Mouse (Mus musculus): Measurements from ENCODE around the gene Rpl32. TPM values are rescaled to one million over a fixed set of nuclear protein-coding genes. Genes with fewer than 3 reads are reported as not detected.

Rpl32 gene
- polyA plus RNA-seq, 1 experiment from 2014 or later: 2,210 TPM

DNA sequence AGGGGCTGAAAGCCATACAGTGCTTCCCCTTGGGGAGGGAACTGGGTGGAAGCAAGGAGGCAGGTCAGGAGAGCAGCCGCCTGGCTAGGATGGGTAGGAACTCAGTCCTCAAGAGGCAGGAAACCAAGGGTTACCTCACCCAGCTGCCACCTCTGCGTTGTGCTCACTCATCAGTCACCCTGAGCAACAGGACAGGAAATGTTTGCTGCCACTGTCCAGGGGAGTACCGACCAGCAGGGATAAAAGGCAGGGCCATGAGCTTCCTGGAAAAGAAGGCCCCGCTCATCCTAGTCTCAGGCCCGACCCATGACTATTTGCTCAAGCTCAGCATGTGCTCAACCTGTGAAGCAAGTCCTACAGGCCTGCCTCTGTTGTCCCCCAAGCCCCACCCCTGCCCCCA is 49.1 kb downstream of the Rpl32 start:
- Histone ChIP-seq H3K9me3 (no peaks in the 10 kb centered on the region), H3K4me1 (peaks cover 23% of the 10 kb centered on the region), H3K4me3 (replicated peaks) (no peak overlapping the region), H3K27me3 (replicated peaks) (no peaks in the 10 kb centered on the region), H3K36me3 (no peaks in the 10 kb centered on the region), H3K9ac (no peak overlapping the region), H3K4me2 (peak overlapping the region; percentile 11; the same call in 1 of the 2 replicates), H3K27ac (peak overlapping the region; percentile 61)
- peak; percentile 9; the same call in 1 of the 2 replicates for ATAC-seq (ENCODE audit: insufficient read depth, low FRiP score, low read depth)
- 44% methylated on average over 5 of the region's 5 CpGs for WGBS

DNA sequence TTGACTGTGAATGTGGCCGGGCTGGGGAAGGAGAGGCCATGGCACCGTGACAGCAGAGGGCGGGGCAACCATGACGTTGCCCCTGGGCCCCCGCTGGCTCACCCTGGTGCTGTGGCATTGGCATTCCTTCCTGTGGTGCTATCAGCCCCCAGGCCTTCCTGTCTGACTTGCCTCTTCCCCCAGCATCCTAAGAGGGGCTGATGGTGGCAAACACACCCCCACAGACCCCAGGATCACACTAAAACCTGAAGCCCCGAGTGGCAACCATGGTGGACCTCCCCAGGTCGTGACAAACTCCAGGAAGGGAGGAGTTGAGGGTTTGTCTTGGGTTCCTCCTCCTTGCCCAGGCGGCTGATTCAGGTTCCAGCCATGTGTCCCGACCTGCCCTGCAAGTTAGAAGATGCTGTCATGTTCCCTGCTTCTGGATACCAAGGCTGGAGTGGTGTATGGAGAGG is 49.5 kb downstream of the Rpl32 start:
- peaks cover 19% of the 10 kb centered on the region for H3K4me1 ChIP-seq
- no peaks in the 10 kb centered on the region for H3K9me3 ChIP-seq
- H3K36me3 ChIP-seq: no peaks in the 10 kb centered on the region
- H3K27ac ChIP-seq: peak overlapping the region; percentile 61; the same call in 1 of the 2 replicates
- H3K4me3 ChIP-seq (replicated peaks): 0 out of 2 replicates have a peak overlapping the region, but pooled peaks have one; percentile 9
- H3K9ac ChIP-seq: no peak overlapping the region
- ATAC-seq (ENCODE audit: insufficient read depth, low FRiP score, low read depth): peak; percentile 68
- H3K4me2 ChIP-seq: peak overlapping the region; percentile 11
- 51% methylated on average over 9 of the region's 9 CpGs for WGBS
- H3K27me3 ChIP-seq (replicated peaks): no peaks in the 10 kb centered on the region

GRCm38 (mm10) chr6:115755536-115755935 is 53.0 kb downstream of the Rpl32 start:
- Histone ChIP-seq H3K27ac (no peak overlapping the region), H3K36me3 (no peaks in the 10 kb centered on the region), H3K9ac (no peak overlapping the region), H3K9me3 (no peaks in the 10 kb centered on the region), H3K27me3 (replicated peaks) (no peaks in the 10 kb centered on the region), H3K4me2 (no peak overlapping the region), H3K4me3 (replicated peaks) (no peak overlapping the region), H3K4me1 (peaks cover 9% of the 10 kb centered on the region; the same call in 1 of the 2 replicates)
- peak; percentile 59; the same call in 1 of the 2 replicates for ATAC-seq (ENCODE audit: insufficient read depth, low FRiP score, low read depth)
- 72% methylated on average over 7 of the region's 7 CpGs for WGBS

Small RNA genes within 50 kb of the gene (microRNA-seq; reads per million reads assigned to microRNA genes)
- gene Mir7660: not detected

Other genes with a start within 250 kb of the Rpl32 start
- 14.1 and 14.3 TPM in 2 replicates for gene Mkrn2os, start 216.2 kb downstream of the Rpl32 start, polyA plus RNA-seq (2015; fragmentation: Nextera tagmentation; extraction: Ambion mirVana)
- 23.7 and 25.3 TPM in 2 replicates for gene Mkrn2, start 206.8 kb downstream of the Rpl32 start, polyA plus RNA-seq (2015; fragmentation: Nextera tagmentation; extraction: Ambion mirVana)
- 85.6 and 88.2 TPM in 2 replicates for gene Raf1, start 132.1 kb downstream of the Rpl32 start, polyA plus RNA-seq (2015; fragmentation: Nextera tagmentation; extraction: Ambion mirVana)
- gene Tmem40, start 46.3 kb downstream of the Rpl32 start, polyA plus RNA-seq (2015; fragmentation: Nextera tagmentation; extraction: Ambion mirVana): 8.2 and 14.9 TPM in 2 replicates
- 19.9 and 22.6 TPM in 2 replicates for gene Cand2, start 34.2 kb downstream of the Rpl32 start, polyA plus RNA-seq (2015; fragmentation: Nextera tagmentation; extraction: Ambion mirVana)
- gene Efcab12, start 29.7 kb upstream of the Rpl32 start, polyA plus RNA-seq (2015; fragmentation: Nextera tagmentation; extraction: Ambion mirVana): 0.58 and 0.71 TPM in 2 replicates
- gene Mbd4, start 44.6 kb upstream of the Rpl32 start, polyA plus RNA-seq (2015; fragmentation: Nextera tagmentation; extraction: Ambion mirVana): 15.4 and 19.4 TPM in 2 replicates
- gene Ift122, start 44.7 kb upstream of the Rpl32 start, polyA plus RNA-seq (2015; fragmentation: Nextera tagmentation; extraction: Ambion mirVana): 18.8 and 18.9 TPM in 2 replicates
- gene Rho, start 123.0 kb upstream of the Rpl32 start, polyA plus RNA-seq (2015; fragmentation: Nextera tagmentation; extraction: Ambion mirVana): 0.15 and 0.31 TPM in 2 replicates
- not detected in 2 replicates for gene H1foo, start 136.2 kb upstream of the Rpl32 start, polyA plus RNA-seq (2015; fragmentation: Nextera tagmentation; extraction: Ambion mirVana)
- 31.3 and 37.7 TPM in 2 replicates for gene Plxnd1, start 186.3 kb upstream of the Rpl32 start, polyA plus RNA-seq (2015; fragmentation: Nextera tagmentation; extraction: Ambion mirVana)